Mouse (Mus musculus) intestine, embryonic 16.5 days (tissue): ENCODE measurements around the gene Nmt1. TPM values are rescaled to one million over a fixed set of nuclear protein-coding genes. Genes with fewer than 3 reads are reported as not detected.

ENCODE experiments used
- ATAC-seq: fragments of 200-750 bp; cut with Nextera tagmentation; 2 replicates; pipeline ENCODE4 v1.8.0; 2017; ENCODE audit warnings: moderate TSS enrichment, moderate library complexity
- H3K27ac ChIP-seq: fragments of 300-500 bp; sonication (generic); 2 replicates; pipeline ENCODE4 v1.5.1; 2014; ENCODE audit warnings: mild to moderate bottlenecking, low read length
- H3K27me3 ChIP-seq: fragments of 300-500 bp; sonication (generic); replicated peaks from 2 replicates; pipeline ENCODE4 v1.6.1; 2014; ENCODE audit warnings: low read length, control low read depth, mixed read lengths; ENCODE audit not compliant: control insufficient read depth, insufficient read depth
- H3K36me3 ChIP-seq: fragments of 300-500 bp; sonication (generic); 2 replicates; pipeline ENCODE4 v1.6.1; 2014; ENCODE audit warnings: low read length, control low read depth; ENCODE audit not compliant: control insufficient read depth, insufficient read depth
- H3K4me1 ChIP-seq: fragments of 300-500 bp; sonication (generic); 2 replicates; pipeline ENCODE4 v1.6.1; 2014; ENCODE audit warnings: low read length, control low read depth, mixed read lengths; ENCODE audit not compliant: control insufficient read depth, insufficient read depth
- H3K4me2 ChIP-seq: fragments of 300-500 bp; sonication (generic); 2 replicates; pipeline ENCODE4 v1.6.1; 2014; ENCODE audit warnings: low read depth, low read length, control low read depth
- H3K4me3 ChIP-seq: fragments of 300-500 bp; sonication (generic); 2 replicates; pipeline ENCODE4 v1.5.1; 2014; ENCODE audit warnings: mild to moderate bottlenecking, low read length
- H3K9ac ChIP-seq: fragments of 300-500 bp; sonication (generic); 2 replicates; pipeline ENCODE4 v1.6.1; 2014; ENCODE audit warnings: low read depth, low read length
- H3K9me3 ChIP-seq: fragments of 300-500 bp; sonication (generic); 2 replicates; pipeline ENCODE4 v1.6.1; 2016; ENCODE audit warnings: low read length, control low read depth; ENCODE audit not compliant: control insufficient read depth
- WGBS: fragments of 180-500 bp; shearing (Covaris S2); extraction: QIAGEN DNeasy Blood & Tissue Kit; methylation state at CpG from one replicate; pipeline ENCODE4 v1.1.7; 2014; 5-methylcytosine and 5-hydroxymethylcytosine counted together
- polyA plus RNA-seq: library from polyadenylated mRNA; unstranded; fragments of >200 nt; fragmentation: Nextera tagmentation; extraction: Ambion mirVana; gene quantifications from 2 replicates; pipeline ENCODE4 v1.2.1, GENCODE M21; 2015

Nmt1 gene
- polyA plus RNA-seq, 1 experiment from 2014 or later: 59.6 TPM

- peaks cover 17% of the 10 kb centered on the region for H3K4me1 ChIP-seq
- H3K36me3 ChIP-seq: no peaks in the 10 kb centered on the region
- H3K27me3 ChIP-seq: no peaks in the 10 kb centered on the region
- H3K4me2 ChIP-seq: no peak overlapping the region
- H3K9ac ChIP-seq: no peak overlapping the region
- ATAC-seq: no peak
- no peak overlapping the region; the same call in 1 of the 2 replicates for H3K27ac ChIP-seq
- 92% methylated on average over 3 of the region's 3 CpGs for WGBS
- H3K9me3 ChIP-seq: no peaks in the 10 kb centered on the region
- no peak overlapping the region for H3K4me3 ChIP-seq
These were observed 5.0 kb downstream of the Nmt1 start for GRCm38 (mm10) chr11:103033030-103033429.

GRCm38 (mm10) chr11:103035007-103035406 lies 7.0 kb downstream of the Nmt1 start:
- Histone ChIP-seq H3K27me3 (no peaks in the 10 kb centered on the region), H3K36me3 (no peaks in the 10 kb centered on the region), H3K4me3 (no peak overlapping the region), H3K9ac (no peak overlapping the region), H3K27ac (no peak overlapping the region), H3K9me3 (no peaks in the 10 kb centered on the region), H3K4me2 (no peak overlapping the region), H3K4me1 (peaks cover 14% of the 10 kb centered on the region)
- WGBS: 77% methylated on average over 6 of the region's 6 CpGs
- no peak for ATAC-seq

- 87% methylated on average over 8 of the region's 8 CpGs for WGBS
- Histone ChIP-seq H3K27me3 (no peaks in the 10 kb centered on the region), H3K9me3 (no peaks in the 10 kb centered on the region), H3K36me3 (no peaks in the 10 kb centered on the region), H3K4me3 (no peak overlapping the region), H3K4me1 (no peaks in the 10 kb centered on the region), H3K4me2 (no peak overlapping the region), H3K27ac (no peak overlapping the region), H3K9ac (no peak overlapping the region)
- ATAC-seq: no peak
These were observed 9.0 kb downstream of the Nmt1 start for GRCm38 (mm10) chr11:103036881-103037465.

GRCm38 (mm10) chr11:103038037-103038436 lies 10.0 kb downstream of the Nmt1 start:
- 70% methylated on average over 6 of the region's 6 CpGs for WGBS
- H3K4me2 ChIP-seq: no peak overlapping the region
- H3K9me3 ChIP-seq: no peaks in the 10 kb centered on the region
- H3K27me3 ChIP-seq: no peaks in the 10 kb centered on the region
- H3K27ac ChIP-seq: no peak overlapping the region
- H3K9ac ChIP-seq: no peak overlapping the region
- H3K4me3 ChIP-seq: no peak overlapping the region
- ATAC-seq: no peak
- no peaks in the 10 kb centered on the region for H3K4me1 ChIP-seq
- H3K36me3 ChIP-seq: no peaks in the 10 kb centered on the region

GRCm38 (mm10) chr11:103042828-103043227 lies 14.8 kb downstream of the Nmt1 start:
- Histone ChIP-seq H3K36me3 (peaks cover 25% of the 10 kb centered on the region), H3K9me3 (no peaks in the 10 kb centered on the region), H3K9ac (no peak overlapping the region), H3K27me3 (no peaks in the 10 kb centered on the region), H3K4me3 (no peak overlapping the region), H3K27ac (no peak overlapping the region), H3K4me2 (no peak overlapping the region), H3K4me1 (no peaks in the 10 kb centered on the region)
- no peak for ATAC-seq
- 79% methylated on average over 4 of the region's 4 CpGs for WGBS

GRCm38 (mm10) chr11:103043982-103044381 lies 16.0 kb downstream of the Nmt1 start:
- Histone ChIP-seq H3K9ac (no peak overlapping the region), H3K36me3 (peaks cover 25% of the 10 kb centered on the region), H3K27me3 (no peaks in the 10 kb centered on the region), H3K27ac (no peak overlapping the region), H3K4me3 (no peak overlapping the region), H3K9me3 (no peaks in the 10 kb centered on the region), H3K4me2 (no peak overlapping the region), H3K4me1 (no peaks in the 10 kb centered on the region)
- no peak for ATAC-seq
- 95% methylated on average over 3 of the region's 3 CpGs for WGBS

GRCm38 (mm10) chr11:103046286-103046685 lies 18.3 kb downstream of the Nmt1 start:
- ATAC-seq: no peak
- Histone ChIP-seq H3K9ac (no peak overlapping the region), H3K27ac (no peak overlapping the region), H3K36me3 (peaks cover 30% of the 10 kb centered on the region), H3K4me1 (no peaks in the 10 kb centered on the region), H3K4me3 (no peak overlapping the region), H3K4me2 (no peak overlapping the region), H3K9me3 (no peaks in the 10 kb centered on the region), H3K27me3 (no peaks in the 10 kb centered on the region)
- WGBS: 73% methylated on average over 8 of the region's 8 CpGs

- H3K4me3 ChIP-seq: no peak overlapping the region
- H3K9ac ChIP-seq: no peak overlapping the region
- no peak overlapping the region for H3K27ac ChIP-seq
- no peak overlapping the region for H3K4me2 ChIP-seq
- no peaks in the 10 kb centered on the region for H3K4me1 ChIP-seq
- ATAC-seq: no peak
- WGBS: 88% methylated on average over 5 of the region's 5 CpGs
- H3K27me3 ChIP-seq: no peaks in the 10 kb centered on the region
- no peaks in the 10 kb centered on the region for H3K9me3 ChIP-seq
- peaks cover 27% of the 10 kb centered on the region for H3K36me3 ChIP-seq
These were observed 21.6 kb downstream of the Nmt1 start for GRCm38 (mm10) chr11:103049611-103050010.

GRCm38 (mm10) chr11:103050153-103050552 lies 22.2 kb downstream of the Nmt1 start:
- Histone ChIP-seq H3K36me3 (peaks cover 27% of the 10 kb centered on the region), H3K4me3 (no peak overlapping the region), H3K4me1 (no peaks in the 10 kb centered on the region), H3K9ac (no peak overlapping the region), H3K27ac (no peak overlapping the region), H3K27me3 (no peaks in the 10 kb centered on the region), H3K9me3 (no peaks in the 10 kb centered on the region), H3K4me2 (no peak overlapping the region)
- 91% methylated on average over 9 of the region's 9 CpGs for WGBS
- no peak for ATAC-seq

GRCm38 (mm10) chr11:103051249-103051691 lies 23.3 kb downstream of the Nmt1 start:
- Histone ChIP-seq H3K4me1 (no peaks in the 10 kb centered on the region), H3K9me3 (no peaks in the 10 kb centered on the region), H3K4me2 (no peak overlapping the region), H3K4me3 (no peak overlapping the region), H3K27ac (no peak overlapping the region), H3K27me3 (no peaks in the 10 kb centered on the region), H3K9ac (peak overlapping the region; percentile 39; the same call in 1 of the 2 replicates), H3K36me3 (peaks cover 22% of the 10 kb centered on the region)
- 53% methylated on average over 8 of the region's 8 CpGs for WGBS
- 0 out of 2 replicates have a peak, but pooled peaks have one; percentile 44 for ATAC-seq
